Mouse (Mus musculus) granulocyte monocyte progenitor cell, adult 5-6 weeks (primary cell): ENCODE results near the gene Nr1d1. TPM values are rescaled to one million over a fixed set of nuclear protein-coding genes. Genes with fewer than 3 reads are reported as not detected.
A peak's percentile ranks its signal among the peaks of the same experiment; 100 is the strongest.

Source experiments
- ATAC-seq: replicated peaks from 2 replicates; pipeline ENCODE4 v1.8.0; 2016; ENCODE audit warnings: mild to moderate bottlenecking, moderate TSS enrichment, inconsistent platforms; ENCODE audit not compliant: poor library complexity, severe bottlenecking
- total RNA-seq, 2 experiments: library from RNA; stranded (forward) in 1 of 2; stranded (reverse) in 1 of 2; fragments of 200-712, 200-1000 nt in 1 of 2; fragments of >200 nt in 1 of 2; fragmentation: Nextera tagmentation in 1 of 2; gene quantifications; 2 replicates each; pipeline ENCODE4 v1.2.3; 2014 to 2017

The Nr1d1 gene
- total RNA-seq, 2 experiments from 2014 or later, result 2.3 TPM; not detected in 1

GRCm38 (mm10) chr11:98788550-98789218 lies 13.6 kb upstream of the Nr1d1 start:
- peak; percentile 82 for ATAC-seq

DNA sequence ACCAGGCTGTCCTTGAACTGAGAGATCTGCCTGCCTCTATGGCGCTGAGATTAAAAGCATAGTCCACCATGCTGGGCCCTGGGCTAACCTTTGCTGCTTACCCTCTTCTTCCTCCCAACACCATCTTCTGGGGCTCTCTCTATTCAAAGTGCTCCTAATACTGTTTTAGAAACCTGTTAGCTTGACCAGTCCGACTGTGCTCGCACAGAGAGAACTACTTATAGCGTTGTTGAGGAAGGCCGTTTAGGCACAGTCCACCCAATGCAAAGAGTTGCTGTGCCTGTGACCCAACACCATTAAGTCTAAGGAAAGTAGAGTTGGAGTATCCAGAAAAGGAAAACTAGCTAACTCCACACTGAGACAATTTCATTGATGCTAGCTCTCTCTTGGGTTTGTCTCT lies 13.0 kb upstream of the Nr1d1 start:
- no peak for ATAC-seq

- ATAC-seq, result no peak
Measured at GRCm38 (mm10) chr11:98787691-98788090, 12.6 kb upstream of the Nr1d1 start.

DNA sequence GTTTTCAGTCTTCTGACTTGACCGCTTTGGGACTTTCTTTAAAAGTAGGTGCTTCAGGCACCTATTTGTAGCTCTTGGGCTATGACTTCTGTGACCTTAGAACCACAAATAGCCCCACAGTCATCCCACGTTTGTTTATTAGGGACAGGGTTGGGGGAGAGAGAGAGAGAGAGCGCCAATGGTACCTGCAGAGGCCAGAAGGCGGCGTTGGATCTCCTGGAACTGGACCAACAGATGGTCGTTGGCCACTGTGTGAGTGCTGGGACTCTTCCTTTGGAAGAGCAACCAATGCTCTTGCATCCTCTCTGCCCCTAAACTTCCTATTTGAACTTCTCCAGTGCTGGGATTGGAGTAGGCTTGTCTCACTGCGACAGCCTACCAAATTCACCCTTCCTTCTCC lies 12.1 kb upstream of the Nr1d1 start:
- ATAC-seq, result no peak

DNA sequence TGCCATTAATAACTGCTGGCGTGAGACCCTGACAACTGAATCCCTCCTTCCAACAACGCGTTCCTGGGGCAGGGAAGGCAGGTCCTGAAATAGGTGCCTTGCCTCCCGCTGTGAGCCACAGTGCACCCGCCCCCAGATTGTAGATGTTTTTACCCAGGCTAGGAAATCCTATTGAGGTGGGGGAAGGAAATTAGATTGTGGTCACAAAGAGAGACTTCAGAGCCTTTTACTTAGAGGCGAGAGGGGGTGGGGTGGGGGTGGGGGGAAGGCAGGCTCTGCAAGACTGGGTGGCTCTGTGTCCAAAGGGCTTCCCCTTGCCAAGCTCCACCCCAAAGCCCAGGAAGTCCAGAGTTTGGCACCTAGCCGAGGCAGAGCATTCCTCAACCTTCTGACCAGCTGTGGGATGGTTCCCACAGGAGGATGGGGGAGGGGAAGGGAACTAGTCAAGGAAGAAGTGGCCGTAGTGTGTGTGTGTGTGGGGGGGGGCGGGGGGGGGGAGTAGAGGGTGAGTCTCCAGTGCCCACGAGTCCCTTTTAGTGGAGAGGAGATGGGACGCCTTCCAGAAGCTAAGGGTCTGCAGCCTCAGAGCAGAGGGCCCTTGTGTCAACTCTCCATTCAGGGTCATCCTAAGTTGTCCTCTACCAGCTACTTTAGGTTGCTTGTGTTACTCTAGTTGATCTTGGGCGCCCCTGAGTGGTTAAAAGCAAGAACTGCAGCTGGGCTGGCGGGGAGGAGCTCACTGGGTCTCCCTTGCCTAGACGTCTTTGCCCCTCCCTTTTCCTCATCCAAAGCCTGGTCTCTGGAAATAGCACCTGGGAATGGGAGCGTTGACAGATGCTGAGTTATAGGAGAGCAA lies 11.5 kb upstream of the Nr1d1 start:
- ATAC-seq, result peak; percentile 39

DNA sequence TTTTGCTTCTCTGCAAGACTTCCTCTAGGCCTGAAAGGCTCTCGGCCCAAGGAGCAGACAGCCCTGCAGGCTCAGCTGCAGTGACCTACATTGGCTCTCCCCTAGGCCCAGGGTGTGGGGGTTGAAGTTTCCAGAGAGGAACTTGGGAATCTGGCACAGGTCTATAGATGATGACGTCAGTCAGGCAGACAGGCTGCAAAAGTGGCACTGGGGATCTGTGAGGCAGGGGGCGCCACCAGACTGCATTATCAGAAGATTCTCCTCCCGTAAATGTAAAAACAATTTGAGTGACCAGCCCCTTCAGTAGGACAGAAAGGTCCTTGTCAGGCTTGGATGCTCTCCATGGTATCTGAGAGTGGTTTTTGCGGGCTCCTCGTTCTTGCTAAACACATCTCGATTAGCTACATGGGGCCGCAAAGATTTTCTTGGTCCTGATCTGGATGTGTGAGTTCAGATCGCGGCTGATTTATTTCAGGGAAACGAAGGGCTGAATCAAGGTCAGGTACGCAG lies 10.7 kb upstream of the Nr1d1 start:
- ATAC-seq, result peak; percentile 8

DNA sequence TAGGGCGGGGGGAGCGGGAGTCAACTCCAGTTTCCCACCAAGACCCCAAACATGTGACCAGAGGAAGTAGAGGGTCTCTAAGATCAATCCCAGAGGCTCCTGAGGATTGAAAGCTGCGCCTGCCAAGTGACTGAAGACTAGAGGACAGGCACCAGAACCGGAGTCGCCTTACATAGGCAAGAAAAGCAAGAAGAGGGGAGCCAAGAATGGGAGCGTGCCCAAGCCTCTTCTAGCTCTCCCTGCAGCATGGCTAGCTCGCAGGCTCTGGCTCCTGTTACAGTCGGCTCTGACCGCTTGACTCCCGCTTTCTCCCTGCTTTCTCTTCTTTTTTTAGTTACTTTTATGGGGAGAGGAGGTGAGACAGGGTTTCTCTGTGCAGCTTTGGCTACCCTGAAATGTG lies 10.1 kb upstream of the Nr1d1 start:
- no peak for ATAC-seq

DNA sequence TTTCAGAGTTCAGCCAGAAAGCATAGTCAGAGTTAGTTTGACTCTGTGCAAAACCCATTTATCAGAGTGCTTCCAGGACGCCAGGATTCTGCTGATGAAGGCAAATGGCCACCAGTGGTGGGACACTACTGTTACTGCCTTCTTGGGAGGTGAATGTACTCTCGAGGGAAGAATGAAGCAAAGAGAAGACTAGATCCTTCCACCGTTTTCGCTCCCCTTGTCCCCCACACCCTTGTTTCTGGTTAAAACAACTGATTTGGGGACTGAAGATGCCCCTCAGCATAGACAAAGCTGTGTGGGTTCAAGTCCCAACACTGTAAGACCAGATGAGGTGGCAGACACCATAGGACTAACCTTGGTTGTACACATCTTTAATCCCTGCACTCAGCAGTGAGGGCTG lies 9.0 kb upstream of the Nr1d1 start:
- no peak for ATAC-seq

- peak; percentile 79 for ATAC-seq
Measured at GRCm38 (mm10) chr11:98783236-98783696, 8.1 kb upstream of the Nr1d1 start.

GRCm38 (mm10) chr11:98782651-98783235 lies 7.6 kb upstream of the Nr1d1 start:
- ATAC-seq, result 0 out of 2 replicates have a peak, but pooled peaks have one; percentile 8

DNA sequence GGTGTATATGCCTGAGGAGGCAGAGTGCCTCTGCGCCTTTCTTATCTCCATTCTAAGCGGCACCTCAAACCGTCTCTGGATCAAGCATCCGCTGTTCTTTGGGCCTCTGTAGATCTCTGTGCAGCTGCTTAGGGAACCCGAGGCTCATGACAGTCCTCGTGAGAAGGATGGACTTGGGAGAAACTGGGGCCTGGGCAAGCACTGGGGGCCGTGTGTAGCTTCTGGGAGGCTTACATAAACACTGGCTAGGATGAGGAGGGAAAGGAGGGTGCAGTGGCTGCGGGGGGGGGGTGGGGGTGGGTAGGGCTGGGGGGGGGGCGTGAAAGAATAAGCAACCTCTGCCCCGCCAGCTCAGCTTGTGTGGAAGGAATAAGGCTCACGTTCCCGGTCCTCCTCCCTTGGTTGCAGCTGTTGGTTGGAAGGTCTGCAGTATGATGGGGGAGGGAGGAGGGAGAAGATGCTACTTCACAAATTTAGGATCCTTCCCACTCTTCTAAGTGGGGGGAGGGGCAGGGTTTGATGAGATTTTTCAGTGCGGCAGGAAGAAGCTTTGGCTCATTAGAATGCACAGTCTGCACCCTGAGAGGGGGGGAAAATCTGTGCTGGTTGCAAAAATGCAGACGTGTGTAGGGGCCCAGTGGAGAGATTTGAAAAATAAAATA lies 6.8 kb upstream of the Nr1d1 start:
- no peak for ATAC-seq

GRCm38 (mm10) chr11:98777888-98778287 lies 2.8 kb upstream of the Nr1d1 start:
- no peak for ATAC-seq

DNA sequence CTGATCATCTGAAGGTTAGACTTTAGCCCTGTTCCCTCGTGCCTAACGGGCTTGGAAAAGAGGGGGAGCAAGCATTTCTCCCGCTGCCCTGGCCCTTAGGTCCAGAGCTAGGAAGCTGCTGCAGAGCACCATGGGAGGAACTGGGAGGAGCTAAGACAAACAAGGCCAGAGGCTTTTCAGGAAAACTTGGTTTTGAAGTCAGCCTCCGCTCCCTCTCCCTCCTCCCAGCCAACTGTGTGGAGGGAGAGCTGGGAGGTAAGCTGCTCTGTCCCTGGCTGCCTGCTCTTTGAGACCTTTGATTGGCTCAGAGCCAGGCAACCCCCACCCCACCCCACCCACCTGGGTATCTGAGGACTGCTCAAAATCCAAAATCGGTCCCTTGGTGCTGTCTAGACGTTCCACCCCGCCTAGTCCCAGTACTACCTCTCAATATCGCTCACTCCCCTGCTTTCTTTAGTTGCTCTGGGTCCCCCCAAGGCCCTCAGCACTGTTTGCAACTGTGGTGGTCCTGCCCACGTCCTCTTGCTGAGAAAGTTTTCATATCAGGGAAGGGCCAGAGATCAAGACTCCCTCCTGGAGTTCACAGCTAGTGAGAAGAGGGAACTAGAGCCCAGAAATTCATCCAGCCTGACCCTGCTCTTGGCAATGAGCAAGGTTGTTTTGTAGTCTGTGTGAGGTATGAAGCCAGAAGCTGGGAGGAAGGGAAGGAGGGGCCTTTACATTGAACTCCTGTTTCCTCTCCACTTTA lies 1.9 kb upstream of the Nr1d1 start:
- ATAC-seq, result no peak

DNA sequence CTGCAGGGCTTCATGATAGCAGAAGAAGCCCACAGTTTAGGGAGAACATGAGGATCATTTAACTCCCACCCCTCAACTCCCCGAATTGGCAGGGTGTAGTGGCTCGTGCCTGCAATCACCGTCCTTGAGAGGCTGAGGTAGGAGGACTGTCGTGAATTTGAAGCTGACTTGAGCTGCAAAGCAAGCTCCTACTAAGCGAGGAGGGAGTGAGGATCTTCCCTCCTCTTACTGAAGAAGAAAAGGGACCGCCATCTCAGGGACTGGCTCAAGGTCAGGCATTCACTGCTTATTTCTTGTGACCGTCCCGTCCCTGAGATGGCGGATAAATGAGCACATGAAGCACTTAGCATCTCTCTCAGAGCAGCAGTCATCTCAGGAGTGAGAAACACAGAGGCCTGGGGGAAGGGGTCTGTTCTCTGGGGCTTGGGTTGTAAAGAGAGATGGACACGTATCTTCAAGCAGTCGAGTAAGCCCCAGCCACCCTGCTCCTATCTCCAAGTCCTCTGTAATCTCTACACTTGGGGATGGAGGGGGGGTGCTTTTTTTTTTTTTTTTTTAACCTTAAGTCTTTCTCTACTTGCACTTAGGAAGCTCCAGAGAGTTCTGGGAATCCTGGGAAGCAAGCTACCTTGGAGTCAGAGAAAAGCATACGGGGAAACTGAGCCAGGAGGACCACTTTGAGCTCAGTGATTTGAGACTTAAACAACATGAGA lies 1.1 kb upstream of the Nr1d1 start:
- ATAC-seq, result no peak

- ATAC-seq, result peak; percentile 58
Measured at GRCm38 (mm10) chr11:98775348-98776051, 367 bp upstream of the Nr1d1 start.

- peak; percentile 75 for ATAC-seq
Measured at GRCm38 (mm10) chr11:98773635-98774295, 1.4 kb downstream of the Nr1d1 start.

GRCm38 (mm10) chr11:98772667-98773171 lies 2.4 kb downstream of the Nr1d1 start:
- ATAC-seq, result no peak
